Mouse (Mus musculus) limb, embryonic 13.5 days (tissue): ENCODE measurements around the gene Frmd5. TPM values are rescaled to one million over a fixed set of nuclear protein-coding genes. Genes with fewer than 3 reads are reported as not detected.
A peak's percentile ranks its signal among the peaks of the same experiment; 100 is the strongest.
"Not testable (repeated sequence)": the region's sequence is repeated elsewhere in the genome, so short reads cannot be mapped to it uniquely, and the experiment has no call there.

ENCODE experiments used
- ATAC-seq: fragments of 200-750 bp; cut with Nextera tagmentation; 2 replicates; pipeline ENCODE4 v1.8.0; 2017; ENCODE audit warnings: low read depth, moderate number of reproducible peaks, moderate TSS enrichment; ENCODE audit not compliant: low FRiP score
- H3K27ac ChIP-seq: fragments of 300-500 bp; sonication (generic); 2 replicates; pipeline ENCODE4 v1.5.1; 2015; ENCODE audit warnings: inconsistent platforms, mild to moderate bottlenecking, moderate library complexity
- H3K27me3 ChIP-seq: fragments of 300-500 bp; sonication (generic); 2 replicates; pipeline ENCODE4 v1.6.1; 2015; ENCODE audit warnings: mild to moderate bottlenecking, inconsistent platforms
- H3K36me3 ChIP-seq: fragments of 300-500 bp; sonication (generic); 2 replicates; pipeline ENCODE4 v1.6.1; 2015; ENCODE audit warnings: inconsistent platforms, mild to moderate bottlenecking, moderate library complexity
- H3K4me1 ChIP-seq: fragments of 300-500 bp; sonication (generic); 2 replicates; pipeline ENCODE4 v1.6.1; 2015; ENCODE audit warnings: inconsistent platforms
- H3K4me2 ChIP-seq: fragments of 300-500 bp; sonication (generic); replicated peaks from 2 replicates; pipeline ENCODE4 v1.6.1; 2015; ENCODE audit warnings: inconsistent platforms, mild to moderate bottlenecking, moderate library complexity
- H3K4me3 ChIP-seq: fragments of 300-500 bp; sonication (generic); 2 replicates; pipeline ENCODE4 v1.5.1; 2015; ENCODE audit warnings: moderate library complexity, mild to moderate bottlenecking, inconsistent platforms
- H3K9ac ChIP-seq: fragments of 300-500 bp; sonication (generic); 2 replicates; pipeline ENCODE4 v1.6.1; 2015; ENCODE audit warnings: mild to moderate bottlenecking, inconsistent platforms
- H3K9me3 ChIP-seq: fragments of 300-500 bp; sonication (generic); 2 replicates; pipeline ENCODE4 v1.6.1; 2016; ENCODE audit warnings: inconsistent platforms
- WGBS: fragments of 180-500 bp; shearing (Covaris S2); methylation state at CpG from one replicate; pipeline ENCODE4 v1.1.7; 2015; 5-methylcytosine and 5-hydroxymethylcytosine counted together
- polyA plus RNA-seq: library from polyadenylated mRNA; unstranded; fragments of >200 nt; fragmentation: Nextera tagmentation; extraction: Ambion mirVana; gene quantifications from 2 replicates; pipeline ENCODE4 v1.2.1, GENCODE M21; 2015

Frmd5 gene
- polyA plus RNA-seq, 1 experiment from 2014 or later, result 2.0 TPM

DNA sequence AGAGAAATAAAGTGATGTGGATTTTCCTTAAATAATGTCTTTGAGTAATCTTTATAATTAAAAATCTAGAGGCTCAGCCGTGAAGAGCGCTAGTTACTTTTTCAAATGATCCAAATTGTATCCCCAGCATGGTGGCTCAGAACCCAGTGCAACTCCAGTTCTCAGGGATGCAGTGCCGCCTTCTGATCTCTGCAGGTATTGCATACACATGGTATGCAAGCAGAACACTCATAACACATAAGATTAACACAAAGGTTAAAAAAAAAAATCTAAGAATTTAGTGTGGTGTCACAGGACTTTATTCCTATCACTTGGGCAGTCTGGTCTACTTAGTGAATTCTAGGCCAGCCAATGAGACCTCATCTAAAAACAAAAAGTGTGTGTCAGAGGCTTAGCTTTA lies 262.1 kb downstream of the Frmd5 start:
- H3K4me1 ChIP-seq, result no peaks in the 10 kb centered on the region
- no peak overlapping the region for H3K4me3 ChIP-seq
- peaks cover 38% of the 10 kb centered on the region for H3K36me3 ChIP-seq
- H3K27ac ChIP-seq, result no peak overlapping the region
- no peaks in the 10 kb centered on the region for H3K27me3 ChIP-seq
- H3K9ac ChIP-seq, result no peak overlapping the region
- no peak for ATAC-seq
- no peaks in the 10 kb centered on the region for H3K9me3 ChIP-seq
- H3K4me2 ChIP-seq, result no peak overlapping the region
- 84% methylated on average over 3 of the region's 3 CpGs for WGBS

DNA sequence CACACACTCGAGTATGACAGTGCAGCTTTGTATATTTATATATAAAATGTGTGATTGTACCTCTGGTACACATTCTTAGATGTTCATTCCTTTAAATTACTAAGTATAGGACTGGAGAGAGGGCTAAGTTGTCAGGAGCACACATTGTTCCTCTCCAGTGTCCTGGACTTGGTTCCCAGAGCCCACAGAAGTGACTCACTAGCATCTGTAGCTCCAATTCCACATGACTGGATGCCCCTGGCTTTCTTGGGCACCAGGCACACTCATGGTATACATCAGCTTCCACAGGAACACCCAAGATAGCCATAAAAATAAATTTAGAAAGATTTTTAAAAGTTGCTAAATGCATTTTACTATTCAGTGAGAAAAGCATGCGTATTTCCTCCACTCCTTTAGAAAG lies 281.8 kb downstream of the Frmd5 start:
- no peaks in the 10 kb centered on the region for H3K27me3 ChIP-seq
- H3K4me3 ChIP-seq, result no peak overlapping the region
- H3K27ac ChIP-seq, result no peak overlapping the region
- no peak for ATAC-seq
- peaks cover 44% of the 10 kb centered on the region for H3K36me3 ChIP-seq
- no peaks in the 10 kb centered on the region for H3K4me1 ChIP-seq
- no peak overlapping the region for H3K4me2 ChIP-seq
- no peaks in the 10 kb centered on the region for H3K9me3 ChIP-seq
- WGBS, result 82% methylated on average over 2 of the region's 2 CpGs
- no peak overlapping the region for H3K9ac ChIP-seq

GRCm38 (mm10) chr2:121522830-121523229 lies 284.1 kb downstream of the Frmd5 start:
- not testable (repeated sequence) for H3K4me1 ChIP-seq, H3K4me3 ChIP-seq, H3K9ac ChIP-seq, H3K27me3 ChIP-seq, H3K4me2 ChIP-seq, H3K27ac ChIP-seq, ATAC-seq, H3K9me3 ChIP-seq
- 92% methylated on average over 3 of the region's 3 CpGs for WGBS
- peaks cover 52% of the 10 kb centered on the region for H3K36me3 ChIP-seq

GRCm38 (mm10) chr2:121522006-121522405 lies 284.9 kb downstream of the Frmd5 start:
- Histone ChIP-seq H3K4me3 (no peak overlapping the region), H3K4me2 (no peak overlapping the region), H3K27ac (no peak overlapping the region), H3K36me3 (peaks cover 61% of the 10 kb centered on the region), H3K4me1 (no peaks in the 10 kb centered on the region), H3K9ac (no peak overlapping the region), H3K27me3 (no peaks in the 10 kb centered on the region), H3K9me3 (no peaks in the 10 kb centered on the region)
- 95% methylated on average over 2 of the region's 2 CpGs for WGBS
- ATAC-seq, result no peak

GRCm38 (mm10) chr2:121518711-121519110 lies 288.2 kb downstream of the Frmd5 start:
- not testable (repeated sequence) for H3K27me3 ChIP-seq, H3K4me1 ChIP-seq, ATAC-seq, H3K9me3 ChIP-seq, H3K4me3 ChIP-seq, H3K27ac ChIP-seq, H3K4me2 ChIP-seq, H3K9ac ChIP-seq
- WGBS, result 91% methylated on average over 4 of the region's 4 CpGs
- H3K36me3 ChIP-seq, result peaks cover 51% of the 10 kb centered on the region

DNA sequence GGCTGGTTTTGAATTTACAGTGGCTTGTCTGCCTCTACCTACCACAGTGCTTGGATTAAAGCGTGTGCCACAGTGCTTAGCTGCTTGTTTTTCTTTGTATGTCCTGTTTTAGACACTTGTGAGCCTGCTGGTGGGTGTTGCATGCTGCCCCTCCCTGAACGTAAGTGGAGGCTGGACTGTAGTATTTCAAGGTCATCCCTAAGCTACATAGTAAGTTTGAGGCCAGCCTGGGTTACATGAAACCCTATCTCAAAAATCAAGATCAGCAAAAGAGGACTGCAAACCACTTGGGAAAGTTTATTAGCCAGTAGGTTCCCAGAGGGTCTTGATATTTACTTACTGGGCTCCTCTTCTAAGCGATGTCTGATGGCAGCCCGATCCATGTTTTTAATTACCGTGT lies 288.8 kb downstream of the Frmd5 start:
- H3K9ac ChIP-seq, result no peak overlapping the region
- no peaks in the 10 kb centered on the region for H3K27me3 ChIP-seq
- no peak overlapping the region for H3K4me3 ChIP-seq
- no peak overlapping the region for H3K4me2 ChIP-seq
- H3K9me3 ChIP-seq, result no peaks in the 10 kb centered on the region
- no peak overlapping the region for H3K27ac ChIP-seq
- no peak for ATAC-seq
- WGBS, result 92% methylated on average over 5 of the region's 5 CpGs
- H3K36me3 ChIP-seq, result peaks cover 53% of the 10 kb centered on the region
- no peaks in the 10 kb centered on the region for H3K4me1 ChIP-seq

GRCm38 (mm10) chr2:121514211-121514610 lies 292.7 kb downstream of the Frmd5 start:
- no peak for ATAC-seq
- WGBS, result 92% methylated on average over 4 of the region's 4 CpGs

DNA sequence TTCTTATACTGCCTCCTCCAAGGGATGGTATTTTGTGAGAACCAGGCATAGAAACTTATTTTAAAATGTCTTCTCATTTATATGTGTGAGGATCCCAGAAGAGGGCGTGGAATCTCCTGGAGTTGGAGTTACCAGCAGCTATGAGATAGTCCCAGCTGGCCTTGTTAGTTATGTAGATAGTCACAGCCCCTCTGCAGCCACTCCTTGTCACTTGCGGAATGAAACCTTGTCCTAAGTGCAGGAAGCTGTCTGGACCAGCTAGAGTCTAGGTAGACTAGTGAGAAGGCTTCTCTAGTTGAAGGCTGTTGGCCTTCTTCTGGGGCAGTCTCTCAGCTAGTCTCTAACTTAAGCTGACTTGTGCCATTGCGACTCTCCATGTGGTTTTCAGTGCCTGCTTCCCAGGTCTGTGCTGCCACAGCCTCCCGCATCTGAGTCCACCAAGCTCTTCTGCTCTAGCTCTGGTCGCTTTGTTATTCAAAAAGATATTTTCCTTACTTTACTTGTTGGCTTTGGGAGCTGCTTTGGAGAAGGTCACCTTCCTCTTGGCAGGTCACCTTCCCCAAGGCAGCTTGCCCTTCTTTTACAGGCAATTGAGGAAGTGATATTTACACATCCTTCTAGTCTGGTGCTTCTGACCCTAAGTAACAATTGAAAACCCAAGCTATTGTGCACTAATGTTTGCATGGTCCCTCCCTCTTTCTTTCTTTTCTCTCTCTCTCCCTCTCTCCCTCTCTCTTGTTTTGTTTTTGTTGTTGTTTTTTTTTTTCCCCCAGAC lies 293.7 kb downstream of the Frmd5 start:
- H3K27ac ChIP-seq, H3K27me3 ChIP-seq, H3K4me2 ChIP-seq, H3K9ac ChIP-seq, H3K4me1 ChIP-seq, H3K9me3 ChIP-seq, ATAC-seq, H3K4me3 ChIP-seq: not testable (repeated sequence)
- WGBS, result 92% methylated on average over 5 of the region's 5 CpGs
- H3K36me3 ChIP-seq, result peaks cover 53% of the 10 kb centered on the region

More at GRCm38 (mm10) chr2:121514211-121514610, 292.7 kb downstream of the Frmd5 start:
- peaks cover 62% of the 10 kb centered on the region for H3K36me3 ChIP-seq
- H3K27me3 ChIP-seq, result no peaks in the 10 kb centered on the region
- no peak overlapping the region for H3K9ac ChIP-seq
- H3K4me3 ChIP-seq, result no peak overlapping the region
- H3K4me1 ChIP-seq, result peaks cover 5% of the 10 kb centered on the region
- H3K9me3 ChIP-seq, result no peaks in the 10 kb centered on the region
- no peak overlapping the region for H3K27ac ChIP-seq
- no peak overlapping the region for H3K4me2 ChIP-seq

DNA sequence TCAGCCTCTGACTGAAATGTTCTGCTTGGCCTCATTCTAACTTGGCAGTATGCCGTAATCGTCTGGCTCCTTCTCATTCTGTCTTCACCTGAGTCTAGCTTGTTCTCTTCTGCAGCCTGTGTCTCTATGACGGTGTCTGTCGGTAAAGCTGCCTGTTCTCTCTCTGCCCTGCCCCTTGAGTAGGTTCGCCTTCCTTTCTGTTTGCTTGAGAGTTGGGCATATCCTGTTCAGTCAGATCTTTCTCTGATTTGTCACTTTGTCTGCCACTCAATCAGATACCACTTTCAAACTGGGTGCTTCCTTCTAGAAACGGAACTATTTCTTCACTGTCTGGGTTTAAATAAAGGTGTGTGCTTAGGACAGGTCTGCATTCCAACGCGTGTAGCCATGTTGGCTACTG lies 295.5 kb downstream of the Frmd5 start:
- Histone ChIP-seq H3K4me1 (peaks cover 14% of the 10 kb centered on the region), H3K27ac (no peak overlapping the region), H3K4me3 (no peak overlapping the region), H3K9me3 (no peaks in the 10 kb centered on the region), H3K36me3 (peaks cover 38% of the 10 kb centered on the region), H3K27me3 (no peaks in the 10 kb centered on the region), H3K9ac (no peak overlapping the region), H3K4me2 (no peak overlapping the region)
- ATAC-seq, result no peak
- WGBS, result 93% methylated on average over 8 of the region's 8 CpGs

DNA sequence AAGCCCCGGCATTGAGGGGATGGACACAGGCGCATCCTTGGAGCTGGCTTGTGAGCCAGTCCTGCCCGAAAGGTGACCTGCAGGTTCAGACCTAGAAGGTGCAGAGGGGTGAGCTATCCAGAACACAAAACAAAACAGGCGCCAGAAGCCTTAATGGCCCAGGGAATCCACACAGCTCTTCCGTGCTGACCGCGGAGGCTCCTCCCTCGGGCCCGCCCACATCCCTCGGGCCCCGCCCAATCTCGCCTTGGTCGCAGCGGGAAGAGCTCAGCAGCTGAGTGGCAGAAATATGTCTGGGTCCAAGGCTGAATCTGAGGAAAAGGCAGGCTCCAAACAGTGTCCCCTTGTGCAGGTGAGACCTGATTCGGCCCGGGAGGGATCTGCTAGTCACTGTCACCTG lies 297.3 kb downstream of the Frmd5 start:
- no peaks in the 10 kb centered on the region for H3K27me3 ChIP-seq
- ATAC-seq, result no peak
- peaks cover 33% of the 10 kb centered on the region for H3K36me3 ChIP-seq
- no peak overlapping the region for H3K27ac ChIP-seq
- H3K9me3 ChIP-seq, result no peaks in the 10 kb centered on the region
- peak overlapping the region; percentile 55 for H3K4me2 ChIP-seq
- H3K4me3 ChIP-seq, result peak overlapping the region; percentile 39
- 20% methylated on average over 16 of the region's 16 CpGs for WGBS
- peaks cover 14% of the 10 kb centered on the region for H3K4me1 ChIP-seq
- peak overlapping the region; percentile 50 for H3K9ac ChIP-seq

- WGBS, result 82% methylated on average over 2 of the region's 2 CpGs
- Histone ChIP-seq H3K4me1 (peaks cover 14% of the 10 kb centered on the region), H3K9me3 (no peaks in the 10 kb centered on the region), H3K27me3 (no peaks in the 10 kb centered on the region), H3K9ac (peak overlapping the region; percentile 74), H3K4me2 (peak overlapping the region; percentile 77), H3K4me3 (peak overlapping the region; percentile 60), H3K27ac (no peak overlapping the region), H3K36me3 (peaks cover 33% of the 10 kb centered on the region)
- no peak for ATAC-seq
Observed at GRCm38 (mm10) chr2:121507951-121508330, 298.9 kb downstream of the Frmd5 start.

GRCm38 (mm10) chr2:121507173-121507950 lies 299.5 kb downstream of the Frmd5 start:
- no peaks in the 10 kb centered on the region for H3K9me3 ChIP-seq
- peak overlapping the region; percentile 77 for H3K4me2 ChIP-seq
- no peak overlapping the region for H3K27ac ChIP-seq
- peaks cover 14% of the 10 kb centered on the region for H3K4me1 ChIP-seq
- H3K36me3 ChIP-seq, result peaks cover 28% of the 10 kb centered on the region
- peak overlapping the region; percentile 74 for H3K9ac ChIP-seq
- no peaks in the 10 kb centered on the region for H3K27me3 ChIP-seq
- ATAC-seq, result no peak
- peak overlapping the region; percentile 60 for H3K4me3 ChIP-seq
- 19% methylated on average over 12 of the region's 12 CpGs for WGBS
